Mouse (Mus musculus): ENCODE measurements around the gene Angptl2. TPM values are rescaled to one million over a fixed set of nuclear protein-coding genes. Genes with fewer than 3 reads are reported as not detected.

Gene Angptl2
- total and polyA plus RNA-seq, 2 experiments from 2014 or later: 11.5 to 22.0 TPM

- 80% methylated on average over 10 of the region's 10 CpGs for WGBS
- TF ChIP-seq CTCF (IDR thresholded peaks at IDR 0.05; ENCODE audit: low read depth): no peak
These were observed 4.9 kb downstream of the Angptl2 start for GRCm38 (mm10) chr2:33220674-33221338.

GRCm38 (mm10) chr2:33221339-33221900 is 5.6 kb downstream of the Angptl2 start:
- H3K4me1 ChIP-seq (ENCODE audit: insufficient read depth, low read length): peaks cover 4% of the 10 kb centered on the region; the same call in 1 of the 2 replicates
- WGBS: 82% methylated on average over 11 of the region's 11 CpGs
- TF ChIP-seq CTCF (IDR thresholded peaks at IDR 0.05; ENCODE audit: low read depth): no peak

More at GRCm38 (mm10) chr2:33220674-33221338, 4.9 kb downstream of the Angptl2 start:
- Histone ChIP-seq H3K27me3 (ENCODE audit: insufficient read depth, low read length) (no peaks in the 10 kb centered on the region), H3K4me2 (ENCODE audit: low read depth, low read length) (no peak overlapping the region), H3K4me1 (ENCODE audit: insufficient read depth, low read length) (peaks cover 10% of the 10 kb centered on the region), H3K9me3 (ENCODE audit: low read length) (no peaks in the 10 kb centered on the region), H3K27ac (no peak overlapping the region), H3K36me3 (ENCODE audit: insufficient read depth, low read length) (no peaks in the 10 kb centered on the region), H3K4me3 (ENCODE audit: low read length) (no peak overlapping the region), H3K9ac (replicated peaks; ENCODE audit: low read length) (no peak overlapping the region)
- ATAC-seq (no peak), DNase-seq (ENCODE audit: low spot score) (no peak)

GRCm38 (mm10) chr2:33222480-33222879 is 6.6 kb downstream of the Angptl2 start:
- no peak overlapping the region for H3K27ac ChIP-seq
- ATAC-seq: no peak
- no peak overlapping the region for H3K4me3 ChIP-seq (ENCODE audit: low read length)
- no peak for DNase-seq (ENCODE audit: low spot score)
- 0 out of 2 replicates have a peak, but pooled peaks cover 3% of the 10 kb centered on the region for H3K4me1 ChIP-seq (ENCODE audit: insufficient read depth, low read length)
- H3K36me3 ChIP-seq (ENCODE audit: insufficient read depth, low read length): no peaks in the 10 kb centered on the region
- no peaks in the 10 kb centered on the region for H3K27me3 ChIP-seq (ENCODE audit: insufficient read depth, low read length)
- no peak for TF ChIP-seq CTCF (IDR thresholded peaks at IDR 0.05; ENCODE audit: low read depth)
- 61% methylated on average over 6 of the region's 6 CpGs for WGBS
- no peaks in the 10 kb centered on the region for H3K9me3 ChIP-seq (ENCODE audit: low read length)
- H3K4me2 ChIP-seq (ENCODE audit: low read depth, low read length): no peak overlapping the region
- H3K9ac ChIP-seq (replicated peaks; ENCODE audit: low read length): no peak overlapping the region

More at GRCm38 (mm10) chr2:33221339-33221900, 5.6 kb downstream of the Angptl2 start:
- H3K9ac ChIP-seq (replicated peaks; ENCODE audit: low read length): no peak overlapping the region
- no peak for ATAC-seq
- H3K4me3 ChIP-seq (ENCODE audit: low read length): no peak overlapping the region
- no peak for DNase-seq (ENCODE audit: low spot score)
- H3K4me2 ChIP-seq (ENCODE audit: low read depth, low read length): no peak overlapping the region
- H3K27ac ChIP-seq: no peak overlapping the region
- no peaks in the 10 kb centered on the region for H3K36me3 ChIP-seq (ENCODE audit: insufficient read depth, low read length)
- H3K27me3 ChIP-seq (ENCODE audit: insufficient read depth, low read length): no peaks in the 10 kb centered on the region
- H3K9me3 ChIP-seq (ENCODE audit: low read length): no peaks in the 10 kb centered on the region

GRCm38 (mm10) chr2:33223656-33224358 is 7.9 kb downstream of the Angptl2 start:
- Histone ChIP-seq H3K4me3 (ENCODE audit: low read length) (no peak overlapping the region), H3K4me1 (ENCODE audit: insufficient read depth, low read length) (0 out of 2 replicates have a peak, but pooled peaks cover 3% of the 10 kb centered on the region), H3K4me2 (ENCODE audit: low read depth, low read length) (no peak overlapping the region), H3K27me3 (ENCODE audit: insufficient read depth, low read length) (no peaks in the 10 kb centered on the region), H3K9me3 (ENCODE audit: low read length) (no peaks in the 10 kb centered on the region), H3K9ac (replicated peaks; ENCODE audit: low read length) (no peak overlapping the region), H3K36me3 (ENCODE audit: insufficient read depth, low read length) (no peaks in the 10 kb centered on the region), H3K27ac (no peak overlapping the region)
- no peak for TF ChIP-seq CTCF (IDR thresholded peaks at IDR 0.05; ENCODE audit: low read depth)
- 77% methylated on average over 10 of the region's 10 CpGs for WGBS
- DNase-seq (ENCODE audit: low spot score) (no peak), ATAC-seq (no peak)

- Histone ChIP-seq H3K4me2 (ENCODE audit: low read depth, low read length) (no peak overlapping the region), H3K27me3 (ENCODE audit: insufficient read depth, low read length) (no peaks in the 10 kb centered on the region), H3K9ac (replicated peaks; ENCODE audit: low read length) (no peak overlapping the region), H3K4me1 (ENCODE audit: insufficient read depth, low read length) (0 out of 2 replicates have a peak, but pooled peaks cover 3% of the 10 kb centered on the region), H3K4me3 (ENCODE audit: low read length) (no peak overlapping the region), H3K9me3 (ENCODE audit: low read length) (no peaks in the 10 kb centered on the region), H3K36me3 (ENCODE audit: insufficient read depth, low read length) (no peaks in the 10 kb centered on the region), H3K27ac (no peak overlapping the region)
- no peak for TF ChIP-seq CTCF (IDR thresholded peaks at IDR 0.05; ENCODE audit: low read depth)
- DNase-seq (ENCODE audit: low spot score) (no peak), ATAC-seq (no peak)
- 91% methylated on average over 7 of the region's 7 CpGs for WGBS
These were observed 10.1 kb downstream of the Angptl2 start for GRCm38 (mm10) chr2:33225921-33226320.

DNA sequence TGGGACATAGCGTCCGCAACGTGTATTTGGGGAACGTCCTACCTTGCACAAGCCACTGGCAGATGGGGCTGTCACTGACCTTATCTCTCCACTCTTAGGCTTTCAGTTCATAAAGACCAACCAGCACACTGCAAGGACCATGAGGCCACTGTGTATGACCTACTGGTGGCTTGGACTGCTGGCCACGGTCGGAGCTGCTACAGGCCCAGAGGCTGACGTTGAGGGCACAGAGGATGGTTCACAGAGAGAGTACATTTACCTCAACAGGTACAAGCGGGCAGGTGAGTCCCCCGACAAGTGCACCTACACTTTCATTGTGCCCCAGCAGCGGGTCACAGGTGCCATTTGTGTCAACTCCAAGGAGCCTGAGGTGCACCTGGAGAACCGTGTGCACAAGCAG is 12.2 kb downstream of the Angptl2 start:
- Histone ChIP-seq H3K36me3 (ENCODE audit: insufficient read depth, low read length) (no peaks in the 10 kb centered on the region; the same call in 1 of the 2 replicates), H3K27ac (no peak overlapping the region), H3K9me3 (ENCODE audit: low read length) (no peaks in the 10 kb centered on the region), H3K4me2 (ENCODE audit: low read depth, low read length) (no peak overlapping the region), H3K4me1 (ENCODE audit: insufficient read depth, low read length) (0 out of 2 replicates have a peak, but pooled peaks cover 3% of the 10 kb centered on the region), H3K4me3 (ENCODE audit: low read length) (no peak overlapping the region), H3K27me3 (ENCODE audit: insufficient read depth, low read length) (no peaks in the 10 kb centered on the region), H3K9ac (replicated peaks; ENCODE audit: low read length) (no peak overlapping the region)
- 90% methylated on average over 11 of the region's 11 CpGs for whole genome bisulfite sequencing
- ATAC-seq (no peak), DNase-seq (ENCODE audit: low spot score) (no peak)
- TF ChIP-seq CTCF (IDR thresholded peaks at IDR 0.05; ENCODE audit: low read depth): no peak
